Mouse (Mus musculus): ENCODE measurements around the gene Rab1b. TPM values are rescaled to one million over a fixed set of nuclear protein-coding genes. Genes with fewer than 3 reads are reported as not detected.
A peak's percentile ranks its signal among the peaks of the same experiment; 100 is the strongest.

Gene Rab1b
- total and polyA plus RNA-seq, 2 experiments from 2014 or later = 231 to 249 TPM

DNA sequence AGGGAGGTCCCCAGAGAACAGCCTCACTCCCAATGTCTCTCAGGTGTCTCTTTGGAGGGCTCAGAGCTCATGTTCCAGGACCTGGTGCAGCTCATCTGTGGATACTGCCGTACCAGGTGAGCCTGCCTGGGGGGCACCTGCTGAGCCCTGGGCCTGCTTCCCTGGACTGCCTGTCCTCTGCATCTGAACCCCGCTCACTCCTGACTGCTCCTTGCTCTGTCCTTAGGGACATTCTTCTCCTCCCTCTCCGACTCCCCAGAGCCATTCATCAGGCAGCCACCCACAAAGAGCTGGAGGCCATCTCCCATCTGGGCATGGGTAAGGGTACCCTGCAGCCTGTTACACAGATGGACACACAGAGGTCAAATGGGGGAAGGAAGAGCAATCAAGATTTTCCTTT, 55.4 kb downstream of the Rab1b start:
- Histone ChIP-seq H3K9me3 (ENCODE audit: low read length) (no peaks in the 10 kb centered on the region), H3K9ac (no peak overlapping the region), H3K27ac (ENCODE audit: low read depth, low read length) (no peak overlapping the region), H3K27me3 (ENCODE audit: insufficient read depth, low read length) (no peaks in the 10 kb centered on the region), H3K4me3 (ENCODE audit: low read depth, low read length) (no peak overlapping the region), H3K36me3 (ENCODE audit: insufficient read depth) (peaks cover 29% of the 10 kb centered on the region), H3K4me1 (ENCODE audit: insufficient read depth) (peaks cover 7% of the 10 kb centered on the region; the same call in 1 of the 2 replicates), H3K4me2 (ENCODE audit: low read depth) (no peak overlapping the region)
- ATAC-seq = no peak
- no peak for TF ChIP-seq CTCF (IDR thresholded peaks at IDR 0.05; ENCODE audit: low read depth)
- DNase-seq = no peak
- WGBS = 39% methylated on average over 3 of the region's 3 CpGs

DNA sequence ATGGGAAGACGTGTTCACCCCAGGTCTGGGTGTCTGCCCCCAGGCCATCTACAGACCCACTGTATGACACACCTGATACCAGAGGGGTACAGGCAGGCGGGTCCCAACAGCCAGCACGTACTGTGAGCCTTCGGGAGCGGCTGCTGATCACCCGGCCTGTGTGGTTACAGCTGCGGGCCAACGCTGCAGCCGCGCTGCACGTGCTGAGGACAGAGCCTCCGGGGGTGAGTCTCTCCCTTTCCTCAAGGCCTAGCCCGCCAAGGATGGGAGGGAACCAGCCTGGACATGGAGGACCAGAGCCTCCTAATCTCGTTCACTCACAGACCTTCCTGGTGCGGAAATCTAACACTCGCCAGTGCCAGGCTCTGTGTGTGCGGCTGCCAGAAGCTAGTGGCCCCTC, 55.8 kb downstream of the Rab1b start:
- Histone ChIP-seq H3K4me1 (ENCODE audit: insufficient read depth) (peaks cover 7% of the 10 kb centered on the region; the same call in 1 of the 2 replicates), H3K4me3 (ENCODE audit: low read depth, low read length) (no peak overlapping the region), H3K9ac (no peak overlapping the region), H3K36me3 (ENCODE audit: insufficient read depth) (peaks cover 34% of the 10 kb centered on the region), H3K9me3 (ENCODE audit: low read length) (no peaks in the 10 kb centered on the region), H3K27me3 (ENCODE audit: insufficient read depth, low read length) (no peaks in the 10 kb centered on the region), H3K27ac (ENCODE audit: low read depth, low read length) (no peak overlapping the region), H3K4me2 (ENCODE audit: low read depth) (0 out of 2 replicates have a peak overlapping the region, but pooled peaks have one; percentile 1)
- no peak for ATAC-seq
- 14% methylated on average over 17 of the region's 17 CpGs for WGBS
- no peak for TF ChIP-seq CTCF (IDR thresholded peaks at IDR 0.05; ENCODE audit: low read depth)
- DNase-seq = no peak

DNA sequence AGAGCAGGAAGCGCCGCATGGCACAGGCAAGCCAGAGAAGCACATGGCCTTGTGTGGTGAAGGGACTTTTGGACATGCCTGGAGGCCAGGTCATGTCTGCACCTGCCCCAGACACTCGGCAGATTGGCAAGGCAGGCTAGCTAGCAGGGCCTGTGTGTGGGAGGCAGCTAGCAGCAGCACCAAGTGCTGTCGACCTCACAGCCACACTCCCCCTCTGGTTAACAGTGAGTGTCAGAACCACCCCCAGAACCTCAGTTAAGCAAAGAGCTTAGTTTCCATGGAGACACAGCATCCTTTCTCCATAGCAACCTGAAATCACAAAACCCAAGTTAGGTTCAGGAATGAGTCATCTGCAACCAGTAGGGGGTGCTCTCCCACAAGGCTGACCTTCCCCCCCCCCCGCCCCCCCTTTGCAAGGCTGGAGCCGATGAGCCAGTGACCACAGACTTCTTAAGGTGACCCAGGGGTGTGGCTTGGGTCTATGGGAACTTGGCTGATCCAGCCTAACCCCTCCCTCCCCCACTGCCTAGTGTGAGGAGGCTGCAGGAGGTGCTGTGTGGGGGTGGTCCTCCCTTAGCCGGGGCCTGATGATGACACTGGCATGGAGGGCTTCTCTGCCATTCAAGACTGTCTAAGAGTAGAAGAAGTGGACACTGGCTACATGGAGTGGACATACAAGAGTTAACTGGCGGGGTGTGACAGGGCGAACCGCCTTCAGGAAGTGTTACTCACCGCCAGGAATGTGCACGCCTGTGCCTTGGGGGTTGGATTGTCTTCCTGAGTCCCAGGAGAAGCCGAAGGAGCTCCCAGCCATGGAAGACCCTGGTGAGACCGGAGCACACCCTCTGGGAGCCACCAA, 56.6 kb downstream of the Rab1b start, which contains the start of gene Rin1:
Rin1 (plus strand) TSS at position 435 of the 859 bp plus-strand sequence.
- WGBS = 18% methylated on average over 13 of the region's 14 CpGs
- peak; percentile 82 for DNase-seq
- Histone ChIP-seq H3K4me1 (ENCODE audit: insufficient read depth) (peaks cover 7% of the 10 kb centered on the region; the same call in 1 of the 2 replicates), H3K4me2 (ENCODE audit: low read depth) (peak within 1 kb of the TSS; percentile 15; the same call in 1 of the 2 replicates), H3K4me3 (ENCODE audit: low read depth, low read length) (no peak within 1 kb of the TSS), H3K36me3 (ENCODE audit: insufficient read depth) (peaks cover 39% of the 10 kb centered on the region), H3K27me3 (ENCODE audit: insufficient read depth, low read length) (no peaks in the 10 kb centered on the region), H3K27ac (ENCODE audit: low read depth, low read length) (peak within 1 kb of the TSS; percentile 47), H3K9ac (no peak within 1 kb of the TSS), H3K9me3 (ENCODE audit: low read length) (no peaks in the 10 kb centered on the region)
- peak; percentile 93 for ATAC-seq
- TF ChIP-seq CTCF (IDR thresholded peaks at IDR 0.05; ENCODE audit: low read depth) = peak; percentile 62

DNA sequence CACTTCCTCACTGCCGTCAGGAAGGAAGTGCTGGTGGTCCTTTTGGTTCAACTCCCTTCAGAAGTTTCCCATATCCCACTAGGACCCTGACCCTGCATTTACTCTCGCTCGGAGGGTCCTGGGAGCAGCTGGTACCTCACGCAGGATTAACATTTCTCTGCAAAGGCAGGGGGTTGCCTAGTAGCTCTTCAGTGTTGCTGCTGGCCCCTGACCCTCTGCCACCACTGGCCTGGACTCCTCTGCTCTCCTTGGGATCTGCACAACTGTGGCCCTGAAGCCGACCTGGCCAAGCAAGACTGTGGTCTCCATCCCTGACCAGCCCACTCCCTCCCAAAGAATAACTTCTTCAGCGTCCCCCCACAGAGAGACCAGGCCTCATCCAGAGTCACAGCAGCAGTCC, 57.5 kb downstream of the Rab1b start:
- Histone ChIP-seq H3K4me3 (ENCODE audit: low read depth, low read length) (no peak overlapping the region), H3K9me3 (ENCODE audit: low read length) (no peaks in the 10 kb centered on the region), H3K36me3 (ENCODE audit: insufficient read depth) (peaks cover 39% of the 10 kb centered on the region), H3K4me1 (ENCODE audit: insufficient read depth) (peaks cover 7% of the 10 kb centered on the region; the same call in 1 of the 2 replicates), H3K9ac (no peak overlapping the region), H3K27ac (ENCODE audit: low read depth, low read length) (peak overlapping the region; percentile 47; the same call in 1 of the 2 replicates), H3K4me2 (ENCODE audit: low read depth) (no peak overlapping the region), H3K27me3 (ENCODE audit: insufficient read depth, low read length) (no peaks in the 10 kb centered on the region)
- DNase-seq (no peak), ATAC-seq (no peak)
- 80% methylated on average over 6 of the region's 6 CpGs for WGBS
- TF ChIP-seq CTCF (IDR thresholded peaks at IDR 0.05; ENCODE audit: low read depth) = no peak

Other genes with a start within 250 kb of the Rab1b start
- 2.6 and 5.1 TPM in 2 replicates for gene Actn3, start 229.2 kb downstream of the Rab1b start, total RNA-seq (2014; rRNA removed)
- gene Actn3, start 229.2 kb downstream of the Rab1b start, polyA plus RNA-seq (2015; fragmentation: Nextera tagmentation; extraction: Ambion mirVana) = 1.8 and 2.2 TPM in 2 replicates
- 22.2 and 24.1 TPM in 2 replicates for gene Zdhhc24, start 228.4 kb downstream of the Rab1b start, total RNA-seq (2014; rRNA removed)
- 9.1 and 15.2 TPM in 2 replicates for gene Zdhhc24, start 228.4 kb downstream of the Rab1b start, polyA plus RNA-seq (2015; fragmentation: Nextera tagmentation; extraction: Ambion mirVana)
- gene Bbs1, start 200.4 kb downstream of the Rab1b start, total RNA-seq (2014; rRNA removed) = 21.7 and 37.7 TPM in 2 replicates
- 5.4 and 7.4 TPM in 2 replicates for gene Bbs1, start 200.4 kb downstream of the Rab1b start, polyA plus RNA-seq (2015; fragmentation: Nextera tagmentation; extraction: Ambion mirVana)
- 67.4 and 84.2 TPM in 2 replicates for gene Dpp3, start 178.8 kb downstream of the Rab1b start, total RNA-seq (2014; rRNA removed)
- 75.2 and 76.8 TPM in 2 replicates for gene Dpp3, start 178.8 kb downstream of the Rab1b start, polyA plus RNA-seq (2015; fragmentation: Nextera tagmentation; extraction: Ambion mirVana)
- gene Peli3, start 163.9 kb downstream of the Rab1b start, total RNA-seq (2014; rRNA removed) = 11.5 and 13.2 TPM in 2 replicates
- gene Peli3, start 163.9 kb downstream of the Rab1b start, polyA plus RNA-seq (2015; fragmentation: Nextera tagmentation; extraction: Ambion mirVana) = 7.7 and 10.9 TPM in 2 replicates
- 101 and 129 TPM in 2 replicates for gene Mrpl11, start 144.9 kb downstream of the Rab1b start, total RNA-seq (2014; rRNA removed)
- 162 and 198 TPM in 2 replicates for gene Mrpl11, start 144.9 kb downstream of the Rab1b start, polyA plus RNA-seq (2015; fragmentation: Nextera tagmentation; extraction: Ambion mirVana)
- 3.5 and 3.8 TPM in 2 replicates for gene Npas4, start 116.8 kb downstream of the Rab1b start, total RNA-seq (2014; rRNA removed)
- gene Npas4, start 116.8 kb downstream of the Rab1b start, polyA plus RNA-seq (2015; fragmentation: Nextera tagmentation; extraction: Ambion mirVana) = 0.36 and 0.42 TPM in 2 replicates
- 12.8 and 14.2 TPM in 2 replicates for gene Slc29a2, start 83.2 kb downstream of the Rab1b start, total RNA-seq (2014; rRNA removed)
- 14.5 and 17.1 TPM in 2 replicates for gene Slc29a2, start 83.2 kb downstream of the Rab1b start, polyA plus RNA-seq (2015; fragmentation: Nextera tagmentation; extraction: Ambion mirVana)
- 85.9 and 111 TPM in 2 replicates for gene B4gat1, start 68.2 kb downstream of the Rab1b start, total RNA-seq (2014; rRNA removed)
- 93.0 and 128 TPM in 2 replicates for gene B4gat1, start 68.2 kb downstream of the Rab1b start, polyA plus RNA-seq (2015; fragmentation: Nextera tagmentation; extraction: Ambion mirVana)
- gene AC124502.3, start 68.2 kb downstream of the Rab1b start, total RNA-seq (2014; rRNA removed) = 3.0 and 7.0 TPM in 2 replicates
- gene AC124502.3, start 68.2 kb downstream of the Rab1b start, polyA plus RNA-seq (2015; fragmentation: Nextera tagmentation; extraction: Ambion mirVana) = 1.4 and 2.0 TPM in 2 replicates
- 9.5 and 15.5 TPM in 2 replicates for gene Brms1, start 65.7 kb downstream of the Rab1b start, total RNA-seq (2014; rRNA removed)
- gene Brms1, start 65.7 kb downstream of the Rab1b start, polyA plus RNA-seq (2015; fragmentation: Nextera tagmentation; extraction: Ambion mirVana) = 27.6 and 29.3 TPM in 2 replicates
- 3.0 and 9.8 TPM in 2 replicates for gene Rin1, start 56.6 kb downstream of the Rab1b start, total RNA-seq (2014; rRNA removed)
- gene Rin1, start 56.6 kb downstream of the Rab1b start, polyA plus RNA-seq (2015; fragmentation: Nextera tagmentation; extraction: Ambion mirVana) = 1.7 and 2.4 TPM in 2 replicates
- 11.8 and 20.8 TPM in 2 replicates for gene Cd248, start 39.0 kb downstream of the Rab1b start, total RNA-seq (2014; rRNA removed)
- gene Cd248, start 39.0 kb downstream of the Rab1b start, polyA plus RNA-seq (2015; fragmentation: Nextera tagmentation; extraction: Ambion mirVana) = 16.3 and 18.1 TPM in 2 replicates
- 22.6 and 37.0 TPM in 2 replicates for gene Tmem151a, start 21.5 kb downstream of the Rab1b start, total RNA-seq (2014; rRNA removed)
- 40.6 and 46.2 TPM in 2 replicates for gene Tmem151a, start 21.5 kb downstream of the Rab1b start, polyA plus RNA-seq (2015; fragmentation: Nextera tagmentation; extraction: Ambion mirVana)
- gene Yif1a, start 18.5 kb downstream of the Rab1b start, total RNA-seq (2014; rRNA removed) = 44.6 and 54.9 TPM in 2 replicates
- 50.5 and 59.9 TPM in 2 replicates for gene Yif1a, start 18.5 kb downstream of the Rab1b start, polyA plus RNA-seq (2015; fragmentation: Nextera tagmentation; extraction: Ambion mirVana)
- gene Cnih2, start 8.6 kb downstream of the Rab1b start, total RNA-seq (2014; rRNA removed) = 567 and 663 TPM in 2 replicates
- 563 and 604 TPM in 2 replicates for gene Cnih2, start 8.6 kb downstream of the Rab1b start, polyA plus RNA-seq (2015; fragmentation: Nextera tagmentation; extraction: Ambion mirVana)
- 138 and 146 TPM in 2 replicates for gene Klc2, start 11.5 kb upstream of the Rab1b start, total RNA-seq (2014; rRNA removed)
- gene Klc2, start 11.5 kb upstream of the Rab1b start, polyA plus RNA-seq (2015; fragmentation: Nextera tagmentation; extraction: Ambion mirVana) = 54.5 and 58.6 TPM in 2 replicates
- 54.5 and 84.6 TPM in 2 replicates for gene Pacs1, start 166.0 kb upstream of the Rab1b start, total RNA-seq (2014; rRNA removed)
- 35.3 and 44.7 TPM in 2 replicates for gene Pacs1, start 166.0 kb upstream of the Rab1b start, polyA plus RNA-seq (2015; fragmentation: Nextera tagmentation; extraction: Ambion mirVana)
- gene Sf3b2, start 188.4 kb upstream of the Rab1b start, total RNA-seq (2014; rRNA removed) = 226 and 261 TPM in 2 replicates
- 310 and 345 TPM in 2 replicates for gene Sf3b2, start 188.4 kb upstream of the Rab1b start, polyA plus RNA-seq (2015; fragmentation: Nextera tagmentation; extraction: Ambion mirVana)
- 14.8 and 19.4 TPM in 2 replicates for gene Gal3st3, start 191.3 kb upstream of the Rab1b start, total RNA-seq (2014; rRNA removed)
- gene Gal3st3, start 191.3 kb upstream of the Rab1b start, polyA plus RNA-seq (2015; fragmentation: Nextera tagmentation; extraction: Ambion mirVana) = 46.9 and 50.4 TPM in 2 replicates
- not detected in 2 replicates for gene Catsper1, start 228.7 kb upstream of the Rab1b start, total RNA-seq (2014; rRNA removed)
- gene Catsper1, start 228.7 kb upstream of the Rab1b start, polyA plus RNA-seq (2015; fragmentation: Nextera tagmentation; extraction: Ambion mirVana) = not detected in 2 replicates
- 0.76 and 2.4 TPM in 2 replicates for gene Cst6, start 242.5 kb upstream of the Rab1b start, total RNA-seq (2014; rRNA removed)
- gene Cst6, start 242.5 kb upstream of the Rab1b start, polyA plus RNA-seq (2015; fragmentation: Nextera tagmentation; extraction: Ambion mirVana) = 9.6 and 15.8 TPM in 2 replicates

Data from forebrain, postnatal 0 days (tissue).